Comparison of ENCODE assay signal across 8 mouse cellular contexts in genomic region chr12:52602883-52603694, GRCm38 (mm10).
A peak's percentile ranks its signal among the peaks of the same experiment; 100 is the strongest.
DNase-seq lines count a peak whose midpoint lies in the region; ATAC-seq and TF ChIP-seq lines count a peak whose summit lies in the region.

No protein-coding gene starts in this region.

- under 1% methylated on average over 35 of the region's 35 CpGs for WGBS in forebrain, embryonic 11.5 days
- WGBS in heart, embryonic 16.5 days: under 1% methylated on average over 35 of the region's 35 CpGs
- under 1% methylated on average over 35 of the region's 35 CpGs for WGBS in liver, embryonic 16.5 days (ENCODE audit: insufficient replicate concordance)
- WGBS in neural tube, embryonic 13.5 days: under 1% methylated on average over 35 of the region's 35 CpGs

- DNase-seq in CD8-positive naive resting alpha-beta T cell, adult 2 months (ENCODE audit: low read depth in 2 of 2, low spot score in 2 of 2): peak; percentile 85 to 86
- DNase-seq in c-Kit-positive CD71-negative TER-119-negative erythroid progenitor cells, embryonic 14.5 days (ENCODE audit: low read depth): peak; percentile 69
- DNase-seq in forebrain, embryonic 11.5 days (ENCODE audit: low spot score): peak; percentile 90
- peak; percentile 90 to 91 for DNase-seq in kidney, postnatal 36 days

- peak overlapping the region; percentile 73 for H3K4me2 ChIP-seq in forebrain, embryonic 11.5 days (ENCODE audit: low read depth, low read length, severe bottlenecking)
- peak overlapping the region; percentile 68 for H3K4me2 ChIP-seq in heart, embryonic 16.5 days (ENCODE audit: low read depth, low read length)
- H3K4me2 ChIP-seq in liver, embryonic 16.5 days (ENCODE audit: low read depth, low read length): peak overlapping the region; percentile 85
- H3K4me2 ChIP-seq in neural tube, embryonic 13.5 days: peak overlapping the region; percentile 80

- H3K4me3 ChIP-seq in forebrain, embryonic 11.5 days (ENCODE audit: low read depth, low read length): peak overlapping the region; percentile 80
- peak overlapping the region; percentile 70 for H3K4me3 ChIP-seq in heart, embryonic 16.5 days (ENCODE audit: low read length)
- peak overlapping the region; percentile 82 for H3K4me3 ChIP-seq in liver, embryonic 16.5 days (ENCODE audit: low read depth, low read length)
- H3K4me3 ChIP-seq in neural tube, embryonic 13.5 days: peak overlapping the region; percentile 85
- peak overlapping the region; percentile 95 for H3K4me3 ChIP-seq in testis, adult 2 months (ENCODE audit: control insufficient read depth, low read depth, low read length)

- H3K4me1 ChIP-seq in forebrain, embryonic 11.5 days (replicated peaks; ENCODE audit: control insufficient read depth, insufficient read depth, low read length): peaks cover 2% of the 10 kb centered on the region; the same call in 1 of the 2 replicates
- H3K4me1 ChIP-seq in heart, embryonic 16.5 days (ENCODE audit: control insufficient read depth, insufficient read depth, low read length): peaks cover 5% of the 10 kb centered on the region; the same call in 1 of the 2 replicates
- H3K4me1 ChIP-seq in liver, embryonic 16.5 days (ENCODE audit: control insufficient read depth, low read depth, low read length): peaks cover 8% of the 10 kb centered on the region
- peaks cover 14% of the 10 kb centered on the region for H3K4me1 ChIP-seq in neural tube, embryonic 13.5 days (replicated peaks)
- peaks cover 2% of the 10 kb centered on the region; the same call in 1 of the 2 replicates for H3K4me1 ChIP-seq in testis, adult 2 months (ENCODE audit: control insufficient read depth, insufficient read depth, low read length)

- TF ChIP-seq CTCF in testis, adult 2 months (IDR thresholded peaks at IDR 0.05; ENCODE audit: control insufficient read depth, insufficient read depth, insufficient replicate concordance, low read depth, low read length): no peak

- peak overlapping the region; percentile 77 for H3K27ac ChIP-seq in forebrain, embryonic 11.5 days (ENCODE audit: low read depth, low read length)
- peak overlapping the region; percentile 97 for H3K27ac ChIP-seq in heart, embryonic 16.5 days (ENCODE audit: low read length)
- peak overlapping the region; percentile 86 for H3K27ac ChIP-seq in liver, embryonic 16.5 days (ENCODE audit: low read length)
- H3K27ac ChIP-seq in neural tube, embryonic 13.5 days (replicated peaks): peak overlapping the region; percentile 88
- peak overlapping the region; percentile 95 for H3K27ac ChIP-seq in testis, adult 2 months (ENCODE audit: control insufficient read depth, insufficient read depth, low read depth, low read length)

- TF ChIP-seq POLR2A in testis, adult 2 months (IDR thresholded peaks at IDR 0.05; ENCODE audit: control insufficient read depth, low read depth, low read length): peak; percentile 73

- H3K9ac ChIP-seq in forebrain, embryonic 11.5 days (ENCODE audit: low read length): peak overlapping the region; percentile 86
- peak overlapping the region; percentile 73 for H3K9ac ChIP-seq in heart, embryonic 16.5 days (ENCODE audit: low read length)
- peak overlapping the region; percentile 69 for H3K9ac ChIP-seq in liver, embryonic 16.5 days (ENCODE audit: low read depth, low read length)
- peak overlapping the region; percentile 88 for H3K9ac ChIP-seq in neural tube, embryonic 13.5 days

- H3K36me3 ChIP-seq in forebrain, embryonic 11.5 days (ENCODE audit: control insufficient read depth, insufficient read depth, low read length): no peaks in the 10 kb centered on the region
- no peaks in the 10 kb centered on the region for H3K36me3 ChIP-seq in heart, embryonic 16.5 days (ENCODE audit: control insufficient read depth, insufficient read depth)
- H3K36me3 ChIP-seq in liver, embryonic 16.5 days (ENCODE audit: control insufficient read depth, insufficient read depth): no peaks in the 10 kb centered on the region
- H3K36me3 ChIP-seq in neural tube, embryonic 13.5 days: no peaks in the 10 kb centered on the region
- no peaks in the 10 kb centered on the region for H3K36me3 ChIP-seq in testis, adult 2 months (ENCODE audit: control insufficient read depth, insufficient read depth, low read length)

- ATAC-seq in forebrain, embryonic 11.5 days (replicated peaks; ENCODE audit: low FRiP score): peak; percentile 89
- peak; percentile 85 for ATAC-seq in heart, embryonic 16.5 days (replicated peaks; ENCODE audit: extremely low read depth, insufficient read depth, low FRiP score)
- peak; percentile 79 for ATAC-seq in liver, embryonic 16.5 days (ENCODE audit: low read depth)
- ATAC-seq in neural tube, embryonic 13.5 days (ENCODE audit: low read depth): peak; percentile 91

- no peaks in the 10 kb centered on the region for H3K27me3 ChIP-seq in forebrain, embryonic 11.5 days (ENCODE audit: control insufficient read depth, insufficient read depth, low read length)
- no peaks in the 10 kb centered on the region for H3K27me3 ChIP-seq in heart, embryonic 16.5 days (ENCODE audit: control insufficient read depth, insufficient read depth, low read length)
- no peaks in the 10 kb centered on the region for H3K27me3 ChIP-seq in liver, embryonic 16.5 days (ENCODE audit: control insufficient read depth, insufficient read depth, low read depth, low read length)
- no peaks in the 10 kb centered on the region for H3K27me3 ChIP-seq in neural tube, embryonic 13.5 days
- no peaks in the 10 kb centered on the region for H3K27me3 ChIP-seq in testis, adult 2 months (ENCODE audit: control insufficient read depth, insufficient read depth, low read length)

- H3K9me3 ChIP-seq in forebrain, embryonic 11.5 days (ENCODE audit: control insufficient read depth, low read length): no peaks in the 10 kb centered on the region
- H3K9me3 ChIP-seq in heart, embryonic 16.5 days (replicated peaks; ENCODE audit: control insufficient read depth, low read length): peaks cover 5% of the 10 kb centered on the region
- no peaks in the 10 kb centered on the region for H3K9me3 ChIP-seq in liver, embryonic 16.5 days (replicated peaks; ENCODE audit: control insufficient read depth, low read length)
- no peaks in the 10 kb centered on the region for H3K9me3 ChIP-seq in neural tube, embryonic 13.5 days

Comparison
In these comparisons a context has a peak if more than half of its experiments do, and no peak if none do; other contexts are left out.
1. Peak in every context shown above with its lines: DNase-seq, ATAC-seq, H3K4me3 ChIP-seq and H3K27ac ChIP-seq.